Mouse (Mus musculus) skeletal muscle tissue, adult 2 months (tissue): Measurements from ENCODE around the gene Akt2.

Source experiments
- DNase-seq: peaks from one replicate; pipeline ENCODE4 v3.0.0-alpha.2; 2012; ENCODE audit warnings: low read depth, low spot score

The Akt2 gene

GRCm38 (mm10) chr7:27658712-27659663 is 67.6 kb downstream of the Akt2 start:
- DNase-seq: no peak

GRCm38 (mm10) chr7:27662038-27662437 is 70.7 kb downstream of the Akt2 start:
- DNase-seq: no peak

GRCm38 (mm10) chr7:27673064-27673574 is 81.8 kb downstream of the Akt2 start:
- DNase-seq: no peak

DNA sequence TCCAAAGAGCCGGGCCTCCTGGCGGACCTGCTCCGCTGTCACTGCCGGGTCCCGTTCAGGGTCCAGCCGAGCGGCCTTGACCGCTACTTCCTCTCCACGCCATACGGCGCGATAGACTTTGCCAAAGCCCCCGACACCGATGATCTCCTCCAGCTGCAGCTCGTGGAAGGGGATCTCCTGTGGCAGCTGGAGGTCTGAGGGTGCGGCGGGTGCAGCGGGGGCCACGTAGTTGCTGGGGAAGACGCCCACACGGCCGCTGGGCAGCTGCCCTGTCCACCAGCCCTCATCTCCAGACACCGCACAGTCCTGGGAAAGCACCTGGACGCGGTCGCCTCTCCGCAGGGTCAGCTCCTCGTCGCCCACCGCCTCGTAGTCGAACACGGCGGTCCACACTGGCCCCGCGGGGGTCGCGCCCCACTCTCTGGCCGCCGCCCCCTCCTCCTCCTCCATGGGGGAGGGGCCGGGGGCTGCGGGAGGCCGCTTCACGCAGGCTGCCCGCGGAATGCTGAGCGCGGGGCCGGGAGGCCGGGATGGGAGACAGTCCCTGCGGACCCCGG is 82.3 kb downstream of the Akt2 start:
- DNase-seq: no peak

DNA sequence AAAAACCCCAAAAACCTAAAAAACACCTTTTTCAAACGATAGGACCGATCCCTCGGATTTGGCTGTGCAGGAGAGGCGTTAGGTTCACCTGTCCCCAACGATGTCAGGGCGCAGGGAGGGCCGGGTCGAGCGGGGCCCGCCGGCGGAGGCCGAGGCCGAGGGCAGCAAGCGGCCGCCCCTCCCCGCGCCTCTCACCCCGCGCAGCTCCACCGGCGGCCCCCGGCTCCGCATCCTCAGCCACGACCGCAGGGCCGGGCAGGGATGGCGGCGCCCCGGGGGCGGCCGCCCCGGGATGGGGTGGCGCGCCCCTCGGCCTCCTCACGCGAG is 82.8 kb downstream of the Akt2 start:
- no peak for DNase-seq

DNA sequence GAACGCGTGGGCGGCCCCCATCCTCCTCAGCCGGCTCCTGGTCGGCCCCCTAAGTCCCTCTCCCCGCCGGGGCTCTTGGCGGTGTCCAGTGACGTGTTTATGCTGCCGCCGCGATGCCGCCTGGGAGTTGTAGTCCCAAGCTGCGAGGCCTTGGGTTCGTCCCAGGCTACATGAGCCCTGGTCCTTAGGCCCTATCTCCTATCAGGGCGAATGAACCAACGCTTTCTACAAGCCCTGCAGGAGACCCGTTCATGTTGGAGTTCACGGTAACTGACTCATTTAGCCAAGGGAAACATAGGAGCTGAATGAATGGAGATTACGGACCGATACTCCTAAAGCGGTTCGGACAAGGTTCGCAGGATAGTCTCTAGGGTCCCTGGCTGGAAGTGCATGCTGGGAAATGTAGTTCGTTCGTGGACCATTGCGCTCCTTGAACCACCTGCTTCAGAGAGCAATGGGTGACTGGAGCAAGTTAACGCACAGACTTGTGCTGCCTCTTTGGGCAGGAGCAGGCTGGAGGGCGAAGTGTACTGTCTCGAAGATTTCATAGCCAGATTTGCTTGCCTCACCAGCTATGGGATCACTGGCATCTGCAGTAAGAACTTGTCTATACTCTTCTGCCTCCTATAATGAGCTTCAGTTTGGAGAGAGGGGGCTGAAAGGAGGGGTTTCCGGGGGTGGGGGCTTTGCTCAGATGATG is 83.3 kb downstream of the Akt2 start, which contains the start of gene Map3k10:
Gene Map3k10, minus strand, starts transcription at position 77 of the 700 bp plus-strand sequence.
- DNase-seq: peak; percentile 83

GRCm38 (mm10) chr7:27675222-27675612 is 83.9 kb downstream of the Akt2 start:
- DNase-seq: no peak

GRCm38 (mm10) chr7:27683218-27683617 is 91.9 kb downstream of the Akt2 start:
- DNase-seq: no peak

DNA sequence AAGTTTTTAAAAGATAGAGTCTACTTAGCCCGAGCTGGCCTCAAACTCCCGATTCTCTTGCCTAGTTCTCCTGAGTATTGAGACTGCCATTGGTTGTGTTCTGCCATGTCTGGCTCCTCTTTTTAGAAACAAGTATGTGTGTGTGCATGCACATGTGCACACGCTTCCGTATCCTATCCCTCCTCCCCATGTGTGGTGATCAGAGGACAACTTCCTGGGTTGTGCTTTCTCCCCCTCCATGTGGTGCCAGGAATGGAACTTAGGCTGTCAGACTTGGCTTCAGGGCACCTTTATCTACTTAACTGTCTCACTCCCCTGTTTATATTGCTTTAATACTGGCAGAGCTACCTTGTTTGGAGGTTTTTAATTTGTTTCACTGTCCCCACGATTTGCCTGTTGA is 93.9 kb downstream of the Akt2 start:
- DNase-seq: no peak

- peak; percentile 33 for DNase-seq
Observed at GRCm38 (mm10) chr7:27685681-27686080, 94.3 kb downstream of the Akt2 start.

DNA sequence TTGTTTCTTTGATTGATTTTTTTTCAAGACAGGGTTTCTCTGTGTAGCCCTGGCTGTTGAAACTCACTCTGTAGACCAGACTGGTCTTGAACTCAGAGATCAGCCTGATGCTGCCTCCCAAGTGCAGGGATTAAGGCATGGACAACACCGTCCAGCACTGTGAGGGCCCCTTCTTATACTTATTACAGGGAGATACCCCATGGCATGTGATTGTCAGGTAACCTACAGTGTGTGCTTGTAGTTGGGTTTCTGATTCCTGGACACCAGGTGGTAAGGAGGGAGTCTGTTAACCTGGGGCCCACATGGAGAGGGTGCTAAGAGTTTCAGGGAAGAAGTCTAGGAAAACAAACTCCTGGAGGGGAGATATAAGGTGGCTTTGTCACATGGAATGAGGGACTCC is 95.7 kb downstream of the Akt2 start:
- no peak for DNase-seq

DNA sequence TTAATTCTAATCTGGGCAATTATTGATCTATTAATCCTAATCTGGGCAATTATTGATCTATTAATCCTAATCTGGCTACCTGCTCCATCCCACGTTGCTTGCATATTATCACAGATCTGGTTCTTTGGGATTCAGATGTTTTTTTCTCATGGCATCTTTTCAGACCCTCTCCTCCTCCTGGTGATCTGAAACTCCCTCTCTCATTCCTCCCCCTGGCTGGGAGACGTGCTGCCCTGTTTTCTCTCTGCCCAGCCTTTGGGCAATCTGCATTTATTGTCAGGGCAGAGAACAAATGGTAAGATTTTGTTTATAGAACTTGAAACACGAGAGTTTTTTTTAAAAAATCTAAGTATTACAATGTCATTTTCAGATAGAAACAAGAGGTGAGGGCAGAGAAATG is 96.5 kb downstream of the Akt2 start:
- DNase-seq: no peak

- no peak for DNase-seq
Observed at GRCm38 (mm10) chr7:27688246-27688788, 97.0 kb downstream of the Akt2 start.

DNA sequence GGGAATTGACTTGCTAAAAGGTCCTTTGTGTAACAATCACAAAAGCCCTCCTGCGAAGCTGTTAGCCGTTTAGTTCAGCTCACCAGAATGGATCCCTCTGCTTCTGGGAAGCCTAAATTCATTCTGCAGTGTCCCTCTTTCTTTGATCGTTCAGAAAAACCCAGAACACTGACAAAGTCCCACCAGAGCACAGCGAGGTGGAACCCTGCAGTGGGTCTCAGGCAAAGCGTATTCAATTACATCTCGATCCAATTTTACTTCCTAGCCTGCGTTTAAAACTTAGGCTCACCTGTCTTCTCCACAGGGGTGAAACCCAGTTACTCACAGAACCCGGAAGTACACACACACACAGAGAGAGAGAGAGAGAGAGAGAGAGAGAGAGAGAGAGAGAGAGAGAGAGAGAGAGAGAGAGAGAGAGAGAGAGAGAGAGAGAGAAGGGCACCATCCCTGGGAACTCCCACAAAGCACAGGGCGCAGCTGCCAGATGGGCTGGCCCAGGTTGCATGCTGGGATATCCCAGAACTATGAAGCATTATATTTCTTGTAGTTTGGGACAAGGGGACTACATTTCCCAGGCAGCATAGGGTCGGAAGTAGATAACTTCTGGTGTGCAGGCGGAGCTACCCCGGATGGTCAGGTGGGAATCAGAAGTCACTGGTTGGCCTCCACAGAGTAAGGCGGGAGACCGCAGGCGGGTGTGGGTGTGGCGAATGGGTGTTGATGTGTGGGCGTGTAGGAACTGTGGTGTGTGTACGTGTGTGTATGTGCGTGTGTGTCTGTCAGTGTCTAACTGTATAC is 97.7 kb downstream of the Akt2 start, which contains the start of gene Zfp607b:
Gene Zfp607b, plus strand, starts transcription at position 526 of the 798 bp plus-strand sequence.
- peak; percentile 95 for DNase-seq
